ENCODE assay signal across 19 mouse cellular contexts in genomic region chr2:45194335-45194734, GRCm38 (mm10).
"Had no signal": no experiment of that assay in that cellular context is flagged by ENCODE, and none has a peak within 500 bp of the region (broad histone marks: within the 10 kb centered on the region; RNA-seq: fewer than 3 reads in every experiment).

No protein-coding gene starts in this region.

- H3K4me1 ChIP-seq: liver, embryonic 12.5 days; midbrain, embryonic 15.5 days; neural tube, embryonic 12.5 days; stomach, embryonic 15.5 days had no signal

- H3K9me3 ChIP-seq: kidney, embryonic 15.5 days; limb, embryonic 13.5 days; liver, embryonic 12.5 days; lung, embryonic 15.5 days; megakaryocyte, embryonic 14.5 days; midbrain, embryonic 15.5 days; neural tube, embryonic 12.5 days; stomach, embryonic 15.5 days had no signal

- ATAC-seq: intestine, embryonic 16.5 days; liver, embryonic 12.5 days; midbrain, embryonic 15.5 days had no signal

- H3K36me3 ChIP-seq: kidney, embryonic 15.5 days; limb, embryonic 13.5 days; liver, embryonic 12.5 days; lung, embryonic 15.5 days; midbrain, embryonic 15.5 days; neural tube, embryonic 12.5 days; stomach, embryonic 15.5 days had no signal

- DNase-seq: kidney, adult 2 months; kidney, postnatal 14 days; layer of hippocampus, adult 9-11 months; layer of hippocampus, postnatal 36 days; left cerebral cortex, postnatal 4 days; lung, postnatal 4 days; retina, postnatal 1 day; right cerebral cortex, postnatal 14 days; thymus, postnatal 36 days had no signal

- H3K4me3 ChIP-seq: kidney, embryonic 15.5 days; limb, embryonic 13.5 days; liver, embryonic 12.5 days; lung, embryonic 15.5 days; megakaryocyte, embryonic 14.5 days; midbrain, embryonic 15.5 days; neural tube, embryonic 12.5 days; stomach, embryonic 15.5 days had no signal

- H3K27ac ChIP-seq: kidney, embryonic 15.5 days; limb, embryonic 13.5 days; liver, embryonic 12.5 days; lung, embryonic 15.5 days; midbrain, embryonic 15.5 days; neural tube, embryonic 12.5 days; stomach, embryonic 15.5 days had no signal

- H3K4me2 ChIP-seq: kidney, embryonic 15.5 days; limb, embryonic 13.5 days; liver, embryonic 12.5 days; lung, embryonic 15.5 days; midbrain, embryonic 11.5 days; midbrain, embryonic 15.5 days; neural tube, embryonic 12.5 days; stomach, embryonic 15.5 days had no signal

- H3K9ac ChIP-seq: kidney, embryonic 15.5 days; limb, embryonic 13.5 days; liver, embryonic 12.5 days; lung, embryonic 15.5 days; midbrain, embryonic 15.5 days; neural tube, embryonic 12.5 days; stomach, embryonic 15.5 days had no signal

- H3K27me3 ChIP-seq: kidney, embryonic 15.5 days; limb, embryonic 13.5 days; liver, embryonic 12.5 days; lung, embryonic 15.5 days; megakaryocyte, embryonic 14.5 days; midbrain, embryonic 15.5 days; neural tube, embryonic 12.5 days; stomach, embryonic 15.5 days had no signal
